Mouse (Mus musculus) embryonic fibroblast, embryonic 13.5 days (primary cell): ENCODE measurements around the gene Fkbp9.

Source experiments
- CTCF ChIP-seq: IDR thresholded peaks from 2 replicates; pipeline ENCODE4 v1.5.1; 2011; ENCODE audit warnings: mild to moderate bottlenecking, control low read depth, low read length, moderate library complexity, borderline replicate concordance; ENCODE audit not compliant: insufficient read depth
- POLR2A ChIP-seq: IDR thresholded peaks from 2 replicates; pipeline ENCODE4 v1.6.1; 2011; ENCODE audit warnings: low read depth, mild to moderate bottlenecking, control low read depth, low read length, moderate library complexity

DNA sequence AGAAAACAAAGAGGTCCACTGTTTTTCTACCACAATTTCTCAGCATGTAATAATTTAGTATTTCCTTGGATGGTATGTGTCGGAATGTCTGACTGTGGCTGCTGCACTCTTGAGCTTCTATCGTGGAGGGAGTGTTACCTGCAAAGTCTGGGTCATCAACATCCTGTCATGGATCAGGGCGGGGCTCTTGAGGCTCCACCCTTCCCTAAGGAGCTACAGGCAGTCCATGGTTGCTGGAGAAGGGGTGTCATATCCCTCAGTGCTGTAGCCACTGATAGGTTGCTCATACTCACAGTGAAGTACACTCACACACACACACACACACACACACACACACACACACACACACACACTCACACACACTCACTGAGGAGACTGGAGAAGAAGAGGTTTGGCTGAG is 6.2 kb upstream of the Fkbp9 start:
- TF ChIP-seq CTCF (no peak), POLR2A (no peak)
